Mouse (Mus musculus) limb, embryonic 14.5 days (tissue): ENCODE measurements around the gene Fam198b. TPM values are rescaled to one million over a fixed set of nuclear protein-coding genes. Genes with fewer than 3 reads are reported as not detected.

ENCODE experiments used
- ATAC-seq: fragments of 200-750 bp; cut with Nextera tagmentation; 2 replicates; pipeline ENCODE4 v1.8.0; 2017; ENCODE audit warnings: low read depth, moderate number of reproducible peaks, moderate TSS enrichment; ENCODE audit not compliant: low FRiP score
- DNase-seq: peaks from one replicate; pipeline ENCODE4 v3.0.0-alpha.2; 2015; ENCODE audit warnings: low spot score
- H3K27ac ChIP-seq: fragments of 300-500 bp; sonication (generic); replicated peaks from 2 replicates; pipeline ENCODE4 v1.5.1; 2014; ENCODE audit warnings: low read depth, mild to moderate bottlenecking, low read length, moderate library complexity, mixed read lengths
- H3K27me3 ChIP-seq: fragments of 300-500 bp; sonication (generic); 2 replicates; pipeline ENCODE4 v1.6.1; 2014; ENCODE audit warnings: low read length, mixed read lengths; ENCODE audit not compliant: control insufficient read depth, insufficient read depth
- H3K36me3 ChIP-seq: fragments of 300-500 bp; sonication (generic); 2 replicates; pipeline ENCODE4 v1.6.1; 2014; ENCODE audit warnings: mild to moderate bottlenecking, low read length, moderate library complexity, mixed read lengths; ENCODE audit not compliant: control insufficient read depth, insufficient read depth
- H3K4me1 ChIP-seq: fragments of 300-500 bp; sonication (generic); 2 replicates; pipeline ENCODE4 v1.6.1; 2014; ENCODE audit warnings: antibody characterized with exemption, low read length, mixed read lengths; ENCODE audit not compliant: control insufficient read depth, insufficient read depth
- H3K4me2 ChIP-seq: fragments of 300-500 bp; sonication (generic); replicated peaks from 2 replicates; pipeline ENCODE4 v1.6.1; 2014; ENCODE audit warnings: low read depth, mild to moderate bottlenecking, low read length, moderate library complexity; ENCODE audit not compliant: severe bottlenecking
- H3K4me3 ChIP-seq: fragments of 300-500 bp; sonication (generic); replicated peaks from 2 replicates; pipeline ENCODE4 v1.5.1; 2014; ENCODE audit warnings: low read length
- H3K9ac ChIP-seq: fragments of 300-500 bp; sonication (generic); 2 replicates; pipeline ENCODE4 v1.6.1; 2014; ENCODE audit warnings: mild to moderate bottlenecking, low read depth, low read length, moderate library complexity; ENCODE audit not compliant: severe bottlenecking
- H3K9me3 ChIP-seq: fragments of 300-500 bp; sonication (generic); 2 replicates; pipeline ENCODE4 v1.6.1; 2016; ENCODE audit warnings: low read length; ENCODE audit not compliant: control insufficient read depth
- POLR2A ChIP-seq: fragments of 200-500 bp; IDR thresholded peaks from 2 replicates; pipeline ENCODE4 v1.8.0; 2012; ENCODE audit warnings: inconsistent platforms, mild to moderate bottlenecking, moderate library complexity, borderline replicate concordance; ENCODE audit not compliant: insufficient read depth, insufficient read length; ENCODE audit errors: extremely low read depth
- WGBS: fragments of 180-500 bp; shearing (Covaris S2); extraction: QIAGEN DNeasy Blood & Tissue Kit; methylation state at CpG from one replicate; pipeline ENCODE4 v1.1.7; 2014; 5-methylcytosine and 5-hydroxymethylcytosine counted together
- polyA plus RNA-seq, 2 experiments: library from polyadenylated mRNA; depleted of rRNA in 1 of 2; stranded (reverse) in 1 of 2; unstranded in 1 of 2; fragments of >200 nt; fragmentation: Nextera tagmentation in 1 of 2; extraction: Ambion mirVana in 1 of 2; gene quantifications; 2 replicates each; pipeline versions ENCODE4 v1.2.1 to v1.2.3; 2012 to 2014

Fam198b gene
- polyA plus RNA-seq, 2 experiments = 8.1 to 9.5 TPM

DNA sequence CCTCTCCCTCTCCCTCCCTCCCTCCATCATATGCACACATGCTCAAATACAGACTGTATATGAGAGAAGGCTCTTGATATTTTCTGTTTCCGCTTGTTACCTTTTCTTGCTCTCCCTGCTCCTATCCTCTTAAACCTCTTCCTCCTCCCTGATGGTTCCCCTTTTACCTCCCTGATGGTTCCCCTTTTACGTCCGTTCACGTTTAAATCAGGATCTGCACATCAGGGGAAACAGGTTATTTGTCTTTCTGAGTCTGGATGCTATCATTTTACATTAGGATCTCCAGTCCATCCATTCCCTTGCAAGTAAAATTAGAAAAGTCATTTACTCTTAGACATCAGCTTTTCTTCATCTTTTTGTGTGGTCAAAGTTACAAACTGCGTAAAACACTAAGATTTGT is 37.7 kb upstream of the Fam198b start:
- ATAC-seq = no peak
- no peaks in the 10 kb centered on the region for H3K9me3 ChIP-seq
- WGBS = 80% methylated on average over 5 of the region's 5 CpGs
- H3K9ac ChIP-seq = no peak overlapping the region
- H3K4me1 ChIP-seq = no peaks in the 10 kb centered on the region
- no peak overlapping the region for H3K27ac ChIP-seq
- no peaks in the 10 kb centered on the region for H3K27me3 ChIP-seq
- no peak for DNase-seq
- no peak for TF ChIP-seq POLR2A
- no peak overlapping the region for H3K4me2 ChIP-seq
- H3K36me3 ChIP-seq = no peaks in the 10 kb centered on the region
- no peak overlapping the region for H3K4me3 ChIP-seq

DNA sequence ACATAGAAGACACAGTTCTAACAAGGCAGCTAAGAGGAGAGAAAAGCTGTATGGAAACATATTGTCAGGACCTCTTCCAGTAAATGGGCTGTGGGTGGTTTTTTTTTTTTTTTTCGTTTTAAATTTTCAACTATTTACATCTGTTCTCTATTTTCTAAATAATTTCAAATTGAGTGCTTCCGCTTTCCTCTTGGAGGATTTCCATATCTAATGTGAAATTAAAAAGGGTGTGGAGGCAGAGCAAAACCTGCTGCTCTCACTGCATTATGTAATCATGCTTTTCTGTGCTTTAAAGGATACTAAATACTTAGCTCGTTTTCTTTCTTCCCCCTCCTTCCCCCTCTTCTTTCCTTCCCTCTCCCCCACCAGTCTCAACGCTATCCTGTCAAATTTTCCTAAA is 35.5 kb upstream of the Fam198b start:
- no peak overlapping the region for H3K9ac ChIP-seq
- WGBS = 30% methylated on average over 4 of the region's 4 CpGs
- no peak for DNase-seq
- no peak overlapping the region for H3K27ac ChIP-seq
- no peak overlapping the region for H3K4me3 ChIP-seq
- H3K36me3 ChIP-seq = no peaks in the 10 kb centered on the region
- no peaks in the 10 kb centered on the region for H3K9me3 ChIP-seq
- TF ChIP-seq POLR2A = no peak
- no peaks in the 10 kb centered on the region for H3K27me3 ChIP-seq
- H3K4me1 ChIP-seq = no peaks in the 10 kb centered on the region
- no peak for ATAC-seq
- no peak overlapping the region for H3K4me2 ChIP-seq

DNA sequence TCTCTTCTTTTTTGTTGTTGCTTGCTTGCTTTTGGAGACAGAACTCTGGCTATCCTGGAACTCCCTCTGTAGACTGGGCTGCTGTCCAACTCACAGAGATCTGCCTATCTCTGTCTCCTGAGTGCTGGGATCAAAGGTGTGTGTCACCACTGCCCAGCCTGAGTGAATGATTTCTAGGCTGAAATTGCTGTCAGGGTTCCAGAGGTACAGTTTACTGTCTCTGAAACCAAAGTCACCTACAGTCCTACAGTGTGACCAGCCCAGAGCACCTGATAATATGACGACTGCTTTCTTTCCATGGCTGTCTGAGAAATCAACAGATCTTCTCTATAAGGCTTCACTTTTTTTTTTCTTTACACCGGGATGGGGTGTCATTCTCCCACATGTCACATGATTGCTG is 34.7 kb upstream of the Fam198b start:
- no peaks in the 10 kb centered on the region for H3K9me3 ChIP-seq
- TF ChIP-seq POLR2A = no peak
- H3K4me2 ChIP-seq = no peak overlapping the region
- whole genome bisulfite sequencing = 84% methylated on average over 2 of the region's 2 CpGs
- no peak for DNase-seq
- no peaks in the 10 kb centered on the region for H3K27me3 ChIP-seq
- H3K4me3 ChIP-seq = no peak overlapping the region
- ATAC-seq = no peak
- H3K36me3 ChIP-seq = no peaks in the 10 kb centered on the region
- no peak overlapping the region for H3K9ac ChIP-seq
- no peak overlapping the region for H3K27ac ChIP-seq
- no peaks in the 10 kb centered on the region for H3K4me1 ChIP-seq

DNA sequence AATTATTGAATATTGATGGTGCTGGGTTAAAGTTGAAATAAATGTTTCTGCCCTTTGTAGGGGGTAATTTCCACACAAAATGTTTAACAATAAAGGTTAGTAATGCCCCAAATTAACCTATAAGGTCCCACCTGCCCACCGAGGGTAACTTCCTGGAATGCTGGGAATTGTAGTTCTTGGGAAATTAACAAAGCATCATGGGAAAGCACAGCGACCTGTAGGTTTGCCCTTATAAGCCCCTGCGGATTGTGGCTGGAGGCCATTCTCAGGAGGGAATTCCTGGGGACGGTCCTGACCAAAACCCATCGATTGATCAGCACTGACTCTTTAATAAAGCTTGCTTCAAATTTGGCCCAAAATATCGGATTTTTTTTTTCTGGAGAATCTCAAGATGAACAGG is 33.7 kb upstream of the Fam198b start:
- Histone ChIP-seq H3K27ac (no peak overlapping the region), H3K4me2 (no peak overlapping the region), H3K9me3 (no peaks in the 10 kb centered on the region), H3K9ac (no peak overlapping the region), H3K4me3 (no peak overlapping the region), H3K4me1 (no peaks in the 10 kb centered on the region), H3K27me3 (no peaks in the 10 kb centered on the region), H3K36me3 (no peaks in the 10 kb centered on the region)
- no peak for DNase-seq
- WGBS = 43% methylated on average over 6 of the region's 6 CpGs
- no peak for ATAC-seq
- TF ChIP-seq POLR2A = no peak

DNA sequence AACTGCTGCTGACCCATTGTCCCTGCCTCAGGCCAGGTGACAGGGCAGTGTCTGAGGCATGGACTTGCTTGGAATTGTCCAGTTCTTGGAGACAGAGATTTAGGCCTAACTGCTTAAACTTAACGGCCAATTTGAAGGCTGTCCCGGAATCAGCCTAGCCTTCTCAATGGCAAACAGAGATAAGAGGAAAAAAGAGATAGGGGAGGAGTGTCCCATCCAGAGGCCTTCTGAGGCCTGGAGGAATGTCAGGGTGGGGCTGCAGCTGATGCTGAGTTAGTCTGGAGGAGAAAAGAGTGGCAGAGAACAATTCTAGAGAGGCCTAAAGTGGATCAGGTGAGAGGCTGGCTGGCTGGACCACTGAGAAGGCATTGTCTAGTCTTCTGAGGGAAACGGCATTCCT is 32.2 kb upstream of the Fam198b start:
- no peak overlapping the region for H3K4me2 ChIP-seq
- TF ChIP-seq POLR2A = no peak
- H3K27ac ChIP-seq = no peak overlapping the region
- DNase-seq = no peak
- H3K27me3 ChIP-seq = no peaks in the 10 kb centered on the region
- no peak overlapping the region for H3K9ac ChIP-seq
- no peak for ATAC-seq
- H3K4me3 ChIP-seq = no peak overlapping the region
- no peaks in the 10 kb centered on the region for H3K9me3 ChIP-seq
- WGBS = 78% methylated on average over 3 of the region's 3 CpGs
- H3K4me1 ChIP-seq = no peaks in the 10 kb centered on the region
- no peaks in the 10 kb centered on the region for H3K36me3 ChIP-seq

DNA sequence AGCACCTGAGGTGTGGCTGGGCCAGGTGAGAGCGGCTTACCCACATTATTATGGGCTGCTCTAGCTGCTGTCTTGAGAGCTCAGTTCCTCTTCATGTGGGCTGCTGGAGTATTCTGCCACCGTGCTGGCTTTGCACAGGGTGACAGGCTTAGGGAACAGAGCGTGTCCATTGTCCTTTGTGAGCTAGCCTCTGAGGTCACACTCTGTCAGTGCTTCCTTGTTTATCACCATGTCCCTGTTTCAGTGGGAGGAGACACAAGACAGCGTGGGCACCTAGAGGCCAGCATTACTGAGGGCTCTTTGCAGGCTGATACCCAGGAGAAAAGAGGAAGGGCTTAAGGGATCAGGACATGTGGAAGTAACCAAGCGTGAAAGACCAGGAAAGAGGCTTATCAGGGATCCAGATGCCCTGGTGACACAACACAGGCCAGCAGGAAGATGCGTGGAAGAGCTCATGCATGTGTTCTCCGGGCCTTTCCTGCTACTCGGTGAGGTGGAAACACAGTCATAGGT is 31.6 kb upstream of the Fam198b start, which contains the start of gene Tmem144:
Gene Tmem144 (minus strand): TSS at position 120 of the 513 bp plus-strand sequence.
- DNase-seq = no peak

More for the DNA sequence above, 31.6 kb upstream of the Fam198b start, which contains the start of gene Tmem144:
- Histone ChIP-seq H3K4me2 (no peak within 1 kb of the TSS), H3K36me3 (no peaks in the 10 kb centered on the region), H3K4me3 (no peak within 1 kb of the TSS), H3K9ac (no peak within 1 kb of the TSS), H3K4me1 (no peaks in the 10 kb centered on the region), H3K27me3 (no peaks in the 10 kb centered on the region), H3K27ac (no peak within 1 kb of the TSS), H3K9me3 (no peaks in the 10 kb centered on the region)
- WGBS = 74% methylated on average over 8 of the region's 8 CpGs
- no peak for ATAC-seq
- TF ChIP-seq POLR2A = no peak
